Mouse (Mus musculus) C2C12 (cell line): Measurements from ENCODE around the gene Ube4b. TPM values are rescaled to one million over a fixed set of nuclear protein-coding genes. Genes with fewer than 3 reads are reported as not detected.

ENCODE experiments used
- H3K27me3 ChIP-seq: one replicate; pipeline ENCODE4 v1.6.1; 2011; ENCODE audit not compliant: control insufficient read depth, insufficient read depth, insufficient read length
- H3K36me3 ChIP-seq: one replicate; pipeline ENCODE4 v1.6.1; 2011; ENCODE audit not compliant: control insufficient read depth, insufficient read depth
- H3K4me3 ChIP-seq: one replicate; pipeline ENCODE4 v1.5.1; 2011; ENCODE audit warnings: mild to moderate bottlenecking, control low read depth; ENCODE audit not compliant: poor library complexity, insufficient read depth, severe bottlenecking
- H3K79me2 ChIP-seq: one replicate; pipeline ENCODE4 v1.6.1; 2011; ENCODE audit not compliant: control insufficient read depth, insufficient read depth
- H3K79me3 ChIP-seq: one replicate; pipeline ENCODE4 v1.6.1; 2011; ENCODE audit warnings: low read depth, control low read depth
- H3ac ChIP-seq: one replicate; pipeline ENCODE3; 2011; ENCODE audit warnings: low read depth; ENCODE audit not compliant: control insufficient read depth, insufficient read length
- CEBPB ChIP-seq: IDR thresholded peaks from one replicate; pipeline ENCODE4 v1.6.1; 2011; ENCODE audit warnings: low read depth, mild to moderate bottlenecking, control low read depth, moderate library complexity
- CTCF ChIP-seq: IDR thresholded peaks from one replicate; pipeline ENCODE4 v1.5.1; 2011; ENCODE audit not compliant: control insufficient read depth, insufficient read depth, insufficient read length
- FOSL1 ChIP-seq: IDR thresholded peaks from one replicate; pipeline ENCODE4 v1.8.0; 2011; ENCODE audit warnings: mild to moderate bottlenecking, low read length; ENCODE audit not compliant: poor library complexity, insufficient read depth, severe bottlenecking
- MAX ChIP-seq: IDR thresholded peaks from one replicate; pipeline ENCODE4 v1.6.1; 2011; ENCODE audit warnings: mild to moderate bottlenecking, control low read depth
- MYOD1 ChIP-seq: IDR thresholded peaks from one replicate; pipeline ENCODE4 v1.6.1; 2011; ENCODE audit warnings: low read depth; ENCODE audit not compliant: control insufficient read depth, insufficient read length
- MYOG ChIP-seq: IDR thresholded peaks from one replicate; pipeline ENCODE4 v1.6.1; 2011; ENCODE audit not compliant: control insufficient read depth, insufficient read length; ENCODE audit errors: extremely low read depth
- USF1 ChIP-seq: IDR thresholded peaks from one replicate; pipeline ENCODE4 v1.6.1; 2011; ENCODE audit warnings: low read depth, mild to moderate bottlenecking, control low read depth, moderate library complexity
- polyA plus RNA-seq: library from polyadenylated mRNA; unstranded; fragments of >200 nt; fragmentation: generic; extraction: Trizol; gene quantifications from one replicate; pipeline ENCODE4 v1.2.1, GENCODE M21; 2012; ENCODE audit warnings: missing spikeins

Gene Ube4b
- polyA plus RNA-seq, 1 experiment = 51.6 TPM

- H3K79me2 ChIP-seq = no peaks in the 10 kb centered on the region
- peaks cover 27% of the 10 kb centered on the region for H3K36me3 ChIP-seq
- no peak overlapping the region for H3ac ChIP-seq
- no peaks in the 10 kb centered on the region for H3K27me3 ChIP-seq
- H3K4me3 ChIP-seq = no peak overlapping the region
- no peaks in the 10 kb centered on the region for H3K79me3 ChIP-seq
- TF ChIP-seq MYOG (no peak), FOSL1 (no peak), USF1 (no peak), MYOD1 (no peak), MAX (no peak), CTCF (no peak), CEBPB (no peak)
Observed at GRCm38 (mm10) chr4:149339426-149340214, 86.9 kb downstream of the Ube4b start.

GRCm38 (mm10) chr4:149338137-149338536 lies 88.4 kb downstream of the Ube4b start:
- TF ChIP-seq CEBPB (no peak), MYOD1 (no peak), USF1 (no peak)
- Histone ChIP-seq H3K36me3 (peaks cover 36% of the 10 kb centered on the region), H3ac (no peak overlapping the region), H3K79me3 (no peaks in the 10 kb centered on the region), H3K4me3 (no peak overlapping the region), H3K27me3 (no peaks in the 10 kb centered on the region), H3K79me2 (no peaks in the 10 kb centered on the region)

GRCm38 (mm10) chr4:149337353-149337752 lies 89.2 kb downstream of the Ube4b start:
- no peak overlapping the region for H3ac ChIP-seq
- no peaks in the 10 kb centered on the region for H3K79me2 ChIP-seq
- no peak overlapping the region for H3K4me3 ChIP-seq
- no peak for TF ChIP-seq CTCF
- TF ChIP-seq MYOG = no peak
- TF ChIP-seq CEBPB = no peak
- no peak for TF ChIP-seq FOSL1
- TF ChIP-seq MAX = no peak
- no peak for TF ChIP-seq MYOD1
- no peak for TF ChIP-seq USF1
- no peaks in the 10 kb centered on the region for H3K27me3 ChIP-seq
- H3K36me3 ChIP-seq = peaks cover 31% of the 10 kb centered on the region
- no peaks in the 10 kb centered on the region for H3K79me3 ChIP-seq

GRCm38 (mm10) chr4:149336302-149336701 lies 90.2 kb downstream of the Ube4b start:
- TF ChIP-seq USF1 (no peak), MAX (no peak), MYOD1 (no peak)
- Histone ChIP-seq H3K79me2 (no peaks in the 10 kb centered on the region), H3K4me3 (no peak overlapping the region), H3ac (no peak overlapping the region), H3K36me3 (peaks cover 24% of the 10 kb centered on the region), H3K79me3 (no peaks in the 10 kb centered on the region), H3K27me3 (no peaks in the 10 kb centered on the region)

GRCm38 (mm10) chr4:149334881-149335280 lies 91.7 kb downstream of the Ube4b start:
- H3K36me3 ChIP-seq = peaks cover 34% of the 10 kb centered on the region
- H3K79me3 ChIP-seq = no peaks in the 10 kb centered on the region
- H3K27me3 ChIP-seq = no peaks in the 10 kb centered on the region
- H3K79me2 ChIP-seq = no peaks in the 10 kb centered on the region
- no peak overlapping the region for H3ac ChIP-seq
- TF ChIP-seq MYOD1 = no peak
- TF ChIP-seq MAX = no peak
- no peak for TF ChIP-seq USF1
- TF ChIP-seq MYOG = no peak
- no peak for TF ChIP-seq CEBPB
- no peak for TF ChIP-seq FOSL1
- TF ChIP-seq CTCF = no peak
- H3K4me3 ChIP-seq = no peak overlapping the region

- H3K79me2 ChIP-seq = no peaks in the 10 kb centered on the region
- no peaks in the 10 kb centered on the region for H3K79me3 ChIP-seq
- no peak overlapping the region for H3ac ChIP-seq
- H3K4me3 ChIP-seq = no peak overlapping the region
- H3K27me3 ChIP-seq = no peaks in the 10 kb centered on the region
- no peak for TF ChIP-seq USF1
- peaks cover 52% of the 10 kb centered on the region for H3K36me3 ChIP-seq
Observed at GRCm38 (mm10) chr4:149332726-149333125, 93.8 kb downstream of the Ube4b start.
